Mouse (Mus musculus): ENCODE data around the gene Dvl1. TPM values are rescaled to one million over a fixed set of nuclear protein-coding genes. Genes with fewer than 3 reads are reported as not detected.
A peak's percentile ranks its signal among the peaks of the same experiment; 100 is the strongest.

Dvl1 gene
- polyA plus RNA-seq, 1 experiment from 2014 or later = 6.5 TPM

DNA sequence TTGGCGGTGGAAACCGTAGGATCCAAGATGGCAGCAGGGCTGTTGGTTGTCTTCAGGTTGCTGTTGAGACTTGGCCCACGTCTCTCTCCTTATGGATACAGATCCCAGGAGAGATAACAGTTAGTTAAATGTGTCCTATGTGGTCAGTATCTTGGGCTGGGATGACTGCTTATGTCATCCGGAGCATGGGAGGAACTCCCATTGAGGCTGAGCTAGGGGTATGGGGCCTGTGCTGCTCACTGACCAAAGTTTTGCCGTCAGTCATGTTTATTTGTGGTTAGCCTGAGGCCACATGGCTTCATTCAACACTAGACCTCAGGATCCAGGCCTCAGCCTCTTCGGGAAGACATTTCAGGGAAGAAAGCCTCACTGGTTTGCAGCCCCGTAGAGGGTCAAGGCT is 24.2 kb downstream of the Dvl1 start:
- Histone ChIP-seq H3K9ac (ENCODE audit: low read depth, low read length) (no peak overlapping the region), H3K27ac (ENCODE audit: low read depth, low read length) (no peak overlapping the region), H3K36me3 (ENCODE audit: control insufficient read depth, insufficient read depth) (peaks cover 43% of the 10 kb centered on the region), H3K9me3 (ENCODE audit: control insufficient read depth) (no peaks in the 10 kb centered on the region), H3K4me3 (ENCODE audit: low read depth, low read length) (no peak overlapping the region), H3K4me1 (replicated peaks; ENCODE audit: control insufficient read depth, insufficient read depth, low read length) (no peaks in the 10 kb centered on the region), H3K27me3 (replicated peaks; ENCODE audit: control insufficient read depth, insufficient read depth, low read length) (no peaks in the 10 kb centered on the region), H3K4me2 (replicated peaks; ENCODE audit: low read depth) (no peak overlapping the region)
- WGBS = 79% methylated on average over 7 of the region's 7 CpGs
- ATAC-seq = no peak
- no peak for TF ChIP-seq CTCF (IDR thresholded peaks at IDR 0.05; ENCODE audit: low read depth)

DNA sequence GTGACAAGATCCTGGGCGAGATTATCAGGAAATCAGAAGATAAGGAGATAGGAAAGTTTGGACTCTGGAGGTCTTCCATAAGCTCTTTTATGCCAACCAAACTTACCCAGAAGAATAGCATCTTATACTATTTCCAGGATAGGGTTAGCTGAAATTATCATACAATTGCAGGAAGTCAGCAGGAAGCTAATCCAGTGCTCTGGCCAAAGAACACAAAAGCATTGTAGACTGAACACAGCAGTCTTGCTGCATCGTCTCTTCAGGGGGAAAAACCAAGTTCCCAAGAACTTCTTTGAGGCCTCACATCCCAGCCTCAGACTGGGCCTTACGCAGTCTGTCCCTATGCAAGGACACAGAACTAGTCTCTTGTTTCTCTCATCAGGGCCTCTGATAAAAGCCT is 36.4 kb downstream of the Dvl1 start:
- WGBS = 72% methylated on average over 3 of the region's 3 CpGs
- Histone ChIP-seq H3K9ac (ENCODE audit: low read depth, low read length) (no peak overlapping the region), H3K27me3 (replicated peaks; ENCODE audit: control insufficient read depth, insufficient read depth, low read length) (no peaks in the 10 kb centered on the region), H3K4me1 (replicated peaks; ENCODE audit: control insufficient read depth, insufficient read depth, low read length) (no peaks in the 10 kb centered on the region), H3K36me3 (ENCODE audit: control insufficient read depth, insufficient read depth) (peaks cover 36% of the 10 kb centered on the region), H3K4me3 (ENCODE audit: low read depth, low read length) (no peak overlapping the region), H3K9me3 (ENCODE audit: control insufficient read depth) (no peaks in the 10 kb centered on the region), H3K4me2 (replicated peaks; ENCODE audit: low read depth) (no peak overlapping the region), H3K27ac (ENCODE audit: low read depth, low read length) (peak overlapping the region; percentile 21; the same call in 1 of the 2 replicates)
- no peak for TF ChIP-seq CTCF (IDR thresholded peaks at IDR 0.05; ENCODE audit: low read depth)
- no peak for ATAC-seq

DNA sequence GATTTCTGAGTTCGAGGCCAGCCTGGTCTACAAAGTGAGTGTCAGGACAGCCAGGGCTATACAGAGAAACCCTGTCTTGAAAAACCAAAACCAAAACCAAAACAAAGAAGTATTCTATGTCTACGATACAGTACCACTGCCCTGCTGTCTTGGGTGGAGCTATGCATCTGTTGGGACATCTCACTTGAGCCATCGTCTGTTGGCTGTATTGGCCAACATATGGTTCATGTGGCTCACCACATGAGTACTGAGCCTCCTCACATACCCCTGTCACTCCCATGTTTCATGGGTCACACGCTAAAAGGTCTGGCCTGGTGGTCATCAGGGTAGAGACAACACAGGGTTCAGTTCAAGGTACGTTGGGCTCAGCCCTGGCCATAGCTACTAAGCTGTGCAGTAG is 39.1 kb downstream of the Dvl1 start:
- peaks cover 48% of the 10 kb centered on the region for H3K36me3 ChIP-seq (ENCODE audit: control insufficient read depth, insufficient read depth)
- WGBS = 92% methylated on average over 5 of the region's 5 CpGs

DNA sequence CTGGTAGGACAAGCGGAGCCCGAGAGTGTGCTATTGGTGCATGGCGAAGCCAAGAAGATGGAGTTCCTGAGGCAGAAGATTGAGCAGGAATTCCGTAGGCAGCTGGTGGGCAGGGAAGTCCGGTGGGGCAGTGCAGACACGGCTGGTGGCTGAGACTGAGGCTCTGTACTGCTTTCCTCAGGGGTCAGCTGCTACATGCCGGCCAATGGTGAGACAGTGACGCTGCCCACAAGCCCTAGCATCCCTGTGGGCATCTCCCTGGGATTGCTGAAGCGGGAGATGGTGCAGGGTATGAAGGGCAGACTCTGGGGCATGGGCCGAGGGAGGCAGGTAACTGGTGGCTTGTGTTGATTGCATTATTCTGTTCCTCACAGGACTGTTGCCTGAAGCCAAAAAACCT is 40.5 kb downstream of the Dvl1 start:
- Histone ChIP-seq H3K9ac (ENCODE audit: low read depth, low read length) (no peak overlapping the region), H3K36me3 (ENCODE audit: control insufficient read depth, insufficient read depth) (peaks cover 48% of the 10 kb centered on the region), H3K27ac (ENCODE audit: low read depth, low read length) (no peak overlapping the region), H3K4me2 (replicated peaks; ENCODE audit: low read depth) (no peak overlapping the region), H3K9me3 (ENCODE audit: control insufficient read depth) (no peaks in the 10 kb centered on the region), H3K27me3 (replicated peaks; ENCODE audit: control insufficient read depth, insufficient read depth, low read length) (no peaks in the 10 kb centered on the region), H3K4me3 (ENCODE audit: low read depth, low read length) (no peak overlapping the region), H3K4me1 (replicated peaks; ENCODE audit: control insufficient read depth, insufficient read depth, low read length) (0 out of 2 replicates have a peak, but pooled peaks cover 3% of the 10 kb centered on the region)
- TF ChIP-seq CTCF (IDR thresholded peaks at IDR 0.05; ENCODE audit: low read depth) = no peak
- WGBS = 91% methylated on average over 10 of the region's 10 CpGs
- no peak for ATAC-seq

More for the DNA sequence above, 39.1 kb downstream of the Dvl1 start:
- Histone ChIP-seq H3K9ac (ENCODE audit: low read depth, low read length) (no peak overlapping the region), H3K4me2 (replicated peaks; ENCODE audit: low read depth) (no peak overlapping the region), H3K9me3 (ENCODE audit: control insufficient read depth) (no peaks in the 10 kb centered on the region), H3K4me3 (ENCODE audit: low read depth, low read length) (no peak overlapping the region), H3K4me1 (replicated peaks; ENCODE audit: control insufficient read depth, insufficient read depth, low read length) (0 out of 2 replicates have a peak, but pooled peaks cover 3% of the 10 kb centered on the region), H3K27ac (ENCODE audit: low read depth, low read length) (no peak overlapping the region), H3K27me3 (replicated peaks; ENCODE audit: control insufficient read depth, insufficient read depth, low read length) (no peaks in the 10 kb centered on the region)
- ATAC-seq = no peak
- TF ChIP-seq CTCF (IDR thresholded peaks at IDR 0.05; ENCODE audit: low read depth) = no peak

- no peak for ATAC-seq
- no peak overlapping the region for H3K4me2 ChIP-seq (replicated peaks; ENCODE audit: low read depth)
- peaks cover 48% of the 10 kb centered on the region for H3K36me3 ChIP-seq (ENCODE audit: control insufficient read depth, insufficient read depth)
- H3K4me3 ChIP-seq (ENCODE audit: low read depth, low read length) = no peak overlapping the region
- no peaks in the 10 kb centered on the region for H3K9me3 ChIP-seq (ENCODE audit: control insufficient read depth)
- no peak for TF ChIP-seq CTCF (IDR thresholded peaks at IDR 0.05; ENCODE audit: low read depth)
- 95% methylated on average over 9 of the region's 9 CpGs for WGBS
- 0 out of 2 replicates have a peak, but pooled peaks cover 3% of the 10 kb centered on the region for H3K4me1 ChIP-seq (replicated peaks; ENCODE audit: control insufficient read depth, insufficient read depth, low read length)
- no peaks in the 10 kb centered on the region for H3K27me3 ChIP-seq (replicated peaks; ENCODE audit: control insufficient read depth, insufficient read depth, low read length)
- no peak overlapping the region for H3K27ac ChIP-seq (ENCODE audit: low read depth, low read length)
- H3K9ac ChIP-seq (ENCODE audit: low read depth, low read length) = no peak overlapping the region
Observed at GRCm38 (mm10) chr4:155888181-155888580, 41.0 kb downstream of the Dvl1 start.

GRCm38 (mm10) chr4:155889316-155889715 is 42.1 kb downstream of the Dvl1 start:
- no peaks in the 10 kb centered on the region for H3K9me3 ChIP-seq (ENCODE audit: control insufficient read depth)
- no peak for TF ChIP-seq CTCF (IDR thresholded peaks at IDR 0.05; ENCODE audit: low read depth)
- H3K4me1 ChIP-seq (replicated peaks; ENCODE audit: control insufficient read depth, insufficient read depth, low read length) = 0 out of 2 replicates have a peak, but pooled peaks cover 3% of the 10 kb centered on the region
- ATAC-seq = no peak
- H3K4me2 ChIP-seq (replicated peaks; ENCODE audit: low read depth) = no peak overlapping the region
- no peaks in the 10 kb centered on the region for H3K27me3 ChIP-seq (replicated peaks; ENCODE audit: control insufficient read depth, insufficient read depth, low read length)
- H3K9ac ChIP-seq (ENCODE audit: low read depth, low read length) = no peak overlapping the region
- H3K4me3 ChIP-seq (ENCODE audit: low read depth, low read length) = no peak overlapping the region
- peaks cover 48% of the 10 kb centered on the region for H3K36me3 ChIP-seq (ENCODE audit: control insufficient read depth, insufficient read depth)
- no peak overlapping the region for H3K27ac ChIP-seq (ENCODE audit: low read depth, low read length)
- 83% methylated on average over 5 of the region's 5 CpGs for WGBS

- no peaks in the 10 kb centered on the region for H3K27me3 ChIP-seq (replicated peaks; ENCODE audit: control insufficient read depth, insufficient read depth, low read length)
- H3K27ac ChIP-seq (ENCODE audit: low read depth, low read length) = no peak overlapping the region
- peak overlapping the region; percentile 76 for H3K9ac ChIP-seq (ENCODE audit: low read depth, low read length)
- under 1% methylated on average over 34 of the region's 34 CpGs for WGBS
- no peaks in the 10 kb centered on the region for H3K9me3 ChIP-seq (ENCODE audit: control insufficient read depth)
- H3K36me3 ChIP-seq (ENCODE audit: control insufficient read depth, insufficient read depth) = peaks cover 38% of the 10 kb centered on the region
- peak overlapping the region; percentile 73 for H3K4me3 ChIP-seq (ENCODE audit: low read depth, low read length)
- peaks cover 7% of the 10 kb centered on the region; the same call in 1 of the 2 replicates for H3K4me1 ChIP-seq (replicated peaks; ENCODE audit: control insufficient read depth, insufficient read depth, low read length)
- no peak for TF ChIP-seq CTCF (IDR thresholded peaks at IDR 0.05; ENCODE audit: low read depth)
- no peak for ATAC-seq
- peak overlapping the region; percentile 99 for H3K4me2 ChIP-seq (replicated peaks; ENCODE audit: low read depth)
Observed at GRCm38 (mm10) chr4:155891011-155891471, 43.8 kb downstream of the Dvl1 start.

All from intestine, postnatal 0 days (tissue).